9 mouse cellular contexts compared by ENCODE assay signal in the genomic region with DNA sequence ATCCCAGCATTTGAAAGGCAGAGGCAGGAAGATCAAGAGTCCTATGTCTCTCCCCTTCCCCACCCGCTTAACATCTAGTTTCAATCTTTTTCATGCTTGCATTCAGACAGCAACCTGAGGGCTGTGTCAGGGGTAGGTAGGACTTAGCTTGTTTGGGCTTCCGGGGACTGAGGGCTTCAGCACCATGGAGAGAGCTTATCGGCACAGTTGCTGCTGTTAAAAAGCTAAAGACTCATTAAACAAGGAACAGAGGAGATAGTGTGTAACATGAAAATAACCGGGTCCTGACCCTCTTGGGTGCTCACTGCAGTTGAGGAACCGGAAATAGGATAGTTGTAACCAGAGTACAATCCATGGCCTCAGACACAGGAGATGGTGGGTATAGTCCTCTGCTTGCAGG. TPM values are rescaled to one million over a fixed set of nuclear protein-coding genes. Genes with fewer than 3 reads are reported as not detected.
DNase-seq lines count a peak whose midpoint lies in the region; ATAC-seq lines count a peak whose summit lies in the region.
"Had no signal": no experiment of that assay in that cellular context is flagged by ENCODE, and none has a peak within 500 bp of the region (broad histone marks: within the 10 kb centered on the region; RNA-seq: fewer than 3 reads in every experiment).

No protein-coding gene starts in this region.

- intact Hi-C loops in left cerebral cortex, postnatal 14 days (cut with DNase I) = no loop called here

- H3K4me3 ChIP-seq in forebrain, embryonic 11.5 days (ENCODE audit: low read depth, low read length) = no peak overlapping the region
- H3K4me3 ChIP-seq in forebrain, embryonic 15.5 days = no peak overlapping the region
- no peak overlapping the region for H3K4me3 ChIP-seq in neural tube, embryonic 11.5 days (ENCODE audit: low read depth, low read length)
- H3K4me3 ChIP-seq: heart, embryonic 15.5 days had no signal

- peaks cover 8% of the 10 kb centered on the region for H3K4me1 ChIP-seq in forebrain, embryonic 11.5 days (replicated peaks; ENCODE audit: control insufficient read depth, insufficient read depth, low read length)
- H3K4me1 ChIP-seq in forebrain, embryonic 15.5 days = peaks cover 8% of the 10 kb centered on the region
- peaks cover 4% of the 10 kb centered on the region; the same call in 1 of the 2 replicates for H3K4me1 ChIP-seq in neural tube, embryonic 11.5 days (ENCODE audit: control insufficient read depth, insufficient read depth, low read length)

- WGBS in forebrain, embryonic 11.5 days = 11% methylated on average over 5 of the region's 5 CpGs
- 12% methylated on average over 5 of the region's 5 CpGs for WGBS in forebrain, embryonic 15.5 days
- 24% methylated on average over 5 of the region's 5 CpGs for WGBS in neural tube, embryonic 11.5 days

- no peak overlapping the region for H3K9ac ChIP-seq in forebrain, embryonic 11.5 days (ENCODE audit: low read length)
- H3K9ac ChIP-seq in forebrain, embryonic 15.5 days (replicated peaks) = no peak overlapping the region
- no peak overlapping the region for H3K9ac ChIP-seq in neural tube, embryonic 11.5 days (ENCODE audit: low read length)
- H3K9ac ChIP-seq: heart, embryonic 15.5 days had no signal

- H3K9me3 ChIP-seq in forebrain, embryonic 11.5 days (ENCODE audit: control insufficient read depth, low read length) = no peaks in the 10 kb centered on the region
- no peaks in the 10 kb centered on the region for H3K9me3 ChIP-seq in forebrain, embryonic 15.5 days
- no peaks in the 10 kb centered on the region for H3K9me3 ChIP-seq in neural tube, embryonic 11.5 days (ENCODE audit: control insufficient read depth, low read length)
- H3K9me3 ChIP-seq: heart, embryonic 15.5 days had no signal

- H3K36me3 ChIP-seq in forebrain, embryonic 11.5 days (ENCODE audit: control insufficient read depth, insufficient read depth, low read length) = no peaks in the 10 kb centered on the region
- no peaks in the 10 kb centered on the region for H3K36me3 ChIP-seq in forebrain, embryonic 15.5 days
- no peaks in the 10 kb centered on the region for H3K36me3 ChIP-seq in neural tube, embryonic 11.5 days (ENCODE audit: control insufficient read depth, insufficient read depth, low read length)
- H3K36me3 ChIP-seq: heart, embryonic 15.5 days had no signal

- H3K4me2 ChIP-seq in forebrain, embryonic 11.5 days (ENCODE audit: low read depth, low read length, severe bottlenecking) = no peak overlapping the region
- H3K4me2 ChIP-seq in forebrain, embryonic 15.5 days (replicated peaks) = no peak overlapping the region
- H3K4me2 ChIP-seq in neural tube, embryonic 11.5 days (ENCODE audit: low read depth) = no peak overlapping the region
- H3K4me2 ChIP-seq: heart, embryonic 15.5 days had no signal

- ATAC-seq in forebrain, embryonic 11.5 days (replicated peaks; ENCODE audit: low FRiP score) = no peak
- no peak for ATAC-seq in forebrain, embryonic 15.5 days (replicated peaks)
- no peak for ATAC-seq in neural tube, embryonic 11.5 days (ENCODE audit: insufficient read depth, low FRiP score, low TSS enrichment)

- DNase-seq in forebrain, embryonic 11.5 days (ENCODE audit: low spot score) = peak; percentile 79
- DNase-seq in urinary bladder, postnatal 25 days (ENCODE audit: low spot score) = peak; percentile 60
- no peak for DNase-seq in urinary bladder, postnatal 4 days (ENCODE audit: low spot score in 2 of 2)
- peak; percentile 88 for DNase-seq in kidney, postnatal 10 days
- peak; percentile 51 for DNase-seq in neural tube, embryonic 11.5 days (ENCODE audit: low spot score)
- DNase-seq in left cerebral cortex, postnatal 14 days (ENCODE audit: low spot score in 2 of 2) = no peak
- DNase-seq in frontal cortex, adult 2 months (ENCODE audit: extremely low spot score in 1 of 2, low spot score in 1 of 2) = no peak

- peaks cover 19% of the 10 kb centered on the region for H3K27me3 ChIP-seq in forebrain, embryonic 11.5 days (ENCODE audit: control insufficient read depth, insufficient read depth, low read length)
- H3K27me3 ChIP-seq in forebrain, embryonic 15.5 days = peaks cover 27% of the 10 kb centered on the region
- H3K27me3 ChIP-seq in neural tube, embryonic 11.5 days (ENCODE audit: control insufficient read depth, insufficient read depth, low read length) = peaks cover 32% of the 10 kb centered on the region

- no peak overlapping the region for H3K27ac ChIP-seq in forebrain, embryonic 11.5 days (ENCODE audit: low read depth, low read length)
- H3K27ac ChIP-seq in forebrain, embryonic 15.5 days (replicated peaks) = no peak overlapping the region
- no peak overlapping the region for H3K27ac ChIP-seq in neural tube, embryonic 11.5 days (ENCODE audit: low read depth, low read length)
- H3K27ac ChIP-seq: heart, embryonic 15.5 days had no signal

RNA-seq across cellular contexts. Expression of a gene that starts 8.1 kb away (rescaled TPM):
- polyA plus RNA-seq in forebrain, embryonic 11.5 days (2014; fragmentation: Nextera tagmentation; extraction: Ambion mirVana) = 4.1 and 4.6 TPM in 2 replicates
- 27.2 and 29.6 TPM in 2 replicates for polyA plus RNA-seq in forebrain, embryonic 15.5 days (2015; fragmentation: Nextera tagmentation; extraction: Ambion mirVana)
- polyA plus RNA-seq in neural tube, embryonic 11.5 days (2014; fragmentation: Nextera tagmentation; extraction: Ambion mirVana) = 7.0 and 7.2 TPM in 2 replicates
- total RNA-seq in left cerebral cortex, postnatal 14 days (2021) = 100 to 1,000 TPM; 229 to 234 TPM
- polyA plus RNA-seq in frontal cortex, adult 2 months (2012; rRNA removed) = 341 and 351 TPM in 2 replicates

RNA-seq across cellular contexts. Expression of a gene that starts 12.2 kb away (rescaled TPM):
- polyA plus RNA-seq in forebrain, embryonic 11.5 days (2014; fragmentation: Nextera tagmentation; extraction: Ambion mirVana) = not detected in 2 replicates
- polyA plus RNA-seq in forebrain, embryonic 15.5 days (2015; fragmentation: Nextera tagmentation; extraction: Ambion mirVana) = 0.69 and 0.80 TPM in 2 replicates
- polyA plus RNA-seq in neural tube, embryonic 11.5 days (2014; fragmentation: Nextera tagmentation; extraction: Ambion mirVana) = 0.08 TPM in 1 of 2 replicates, not detected in the other
- total RNA-seq in left cerebral cortex, postnatal 14 days (2021) = under 1 TPM in 1 of 2 experiments, not detected in 1; 0.34 TPM
- polyA plus RNA-seq in frontal cortex, adult 2 months (2012; rRNA removed) = 0.04 TPM in 1 of 2 replicates, not detected in the other

RNA-seq across cellular contexts. Expression of a gene that starts 20.4 kb away (rescaled TPM):
- 0.29 and 0.68 TPM in 2 replicates for polyA plus RNA-seq in forebrain, embryonic 11.5 days (2014; fragmentation: Nextera tagmentation; extraction: Ambion mirVana)
- polyA plus RNA-seq in forebrain, embryonic 15.5 days (2015; fragmentation: Nextera tagmentation; extraction: Ambion mirVana) = 0.22 and 0.36 TPM in 2 replicates
- 0.31 and 0.92 TPM in 2 replicates for polyA plus RNA-seq in neural tube, embryonic 11.5 days (2014; fragmentation: Nextera tagmentation; extraction: Ambion mirVana)
- total RNA-seq in left cerebral cortex, postnatal 14 days (2021) = not detected
- polyA plus RNA-seq in frontal cortex, adult 2 months (2012; rRNA removed) = 0.60 and 0.80 TPM in 2 replicates

RNA-seq across cellular contexts. Expression of a gene that starts 45.8 kb away (rescaled TPM):
- polyA plus RNA-seq in forebrain, embryonic 11.5 days (2014; fragmentation: Nextera tagmentation; extraction: Ambion mirVana) = 1.9 and 2.1 TPM in 2 replicates
- 2.5 and 2.7 TPM in 2 replicates for polyA plus RNA-seq in forebrain, embryonic 15.5 days (2015; fragmentation: Nextera tagmentation; extraction: Ambion mirVana)
- 3.1 and 3.2 TPM in 2 replicates for polyA plus RNA-seq in neural tube, embryonic 11.5 days (2014; fragmentation: Nextera tagmentation; extraction: Ambion mirVana)
- total RNA-seq in left cerebral cortex, postnatal 14 days (2021) = 1 to 10 TPM; 3.9 to 5.8 TPM
- 3.6 and 3.9 TPM in 2 replicates for polyA plus RNA-seq in frontal cortex, adult 2 months (2012; rRNA removed)

RNA-seq across cellular contexts. Expression of a gene that starts 55.8 kb away (rescaled TPM):
- 13.8 and 14.9 TPM in 2 replicates for polyA plus RNA-seq in forebrain, embryonic 11.5 days (2014; fragmentation: Nextera tagmentation; extraction: Ambion mirVana)
- polyA plus RNA-seq in forebrain, embryonic 15.5 days (2015; fragmentation: Nextera tagmentation; extraction: Ambion mirVana) = 12.3 and 12.9 TPM in 2 replicates
- 9.1 TPM in 2 replicates for polyA plus RNA-seq in neural tube, embryonic 11.5 days (2014; fragmentation: Nextera tagmentation; extraction: Ambion mirVana)
- total RNA-seq in left cerebral cortex, postnatal 14 days (2021) = 10 to 100 TPM; 52.0 to 62.1 TPM
- polyA plus RNA-seq in frontal cortex, adult 2 months (2012; rRNA removed) = 70.8 and 70.9 TPM in 2 replicates

Comparison
In these comparisons a context has a peak if more than half of its experiments do, and no peak if none do; other contexts are left out.
1. DNase-seq: peak in forebrain, embryonic 11.5 days (single experiment), urinary bladder, postnatal 25 days (single experiment), kidney, postnatal 10 days (single experiment) and neural tube, embryonic 11.5 days (single experiment); none in urinary bladder, postnatal 4 days (0 of 2), left cerebral cortex, postnatal 14 days (0 of 2) and frontal cortex, adult 2 months (0 of 2).
2. RNA of a gene that starts 8.1 kb away (polyA plus RNA-seq): 341 to 351 TPM in frontal cortex, adult 2 months; 27.2 to 29.6 TPM in forebrain, embryonic 15.5 days, 7.0 to 7.2 TPM in neural tube, embryonic 11.5 days and 4.1 to 4.6 TPM in forebrain, embryonic 11.5 days; every median in the first group is over 10 times any median in the second.